ENCODE assay signal across 13 mouse cellular contexts in genomic region chr14:28798290-28798689, GRCm38 (mm10).
DNase-seq lines count a peak whose midpoint lies in the region; ATAC-seq lines count a peak whose summit lies in the region.
"Had no signal": no experiment of that assay in that cellular context is flagged by ENCODE, and none has a peak within 500 bp of the region (broad histone marks: within the 10 kb centered on the region; RNA-seq: fewer than 3 reads in every experiment).

No protein-coding gene starts in this region.

- no peaks in the 10 kb centered on the region for H3K36me3 ChIP-seq in kidney, embryonic 15.5 days
- H3K36me3 ChIP-seq in embryonic facial prominence, embryonic 14.5 days (ENCODE audit: control insufficient read depth, insufficient read depth, low read length), result no peaks in the 10 kb centered on the region
- no peaks in the 10 kb centered on the region for H3K36me3 ChIP-seq in limb, embryonic 11.5 days (ENCODE audit: control insufficient read depth, insufficient read depth, low read length)
- no peaks in the 10 kb centered on the region for H3K36me3 ChIP-seq in neural tube, embryonic 13.5 days

- no peaks in the 10 kb centered on the region for H3K9me3 ChIP-seq in kidney, embryonic 15.5 days (replicated peaks)
- H3K9me3 ChIP-seq in embryonic facial prominence, embryonic 14.5 days (ENCODE audit: control insufficient read depth, low read length), result no peaks in the 10 kb centered on the region
- no peaks in the 10 kb centered on the region for H3K9me3 ChIP-seq in limb, embryonic 11.5 days (ENCODE audit: control insufficient read depth, low read length)
- no peaks in the 10 kb centered on the region for H3K9me3 ChIP-seq in neural tube, embryonic 13.5 days

- ATAC-seq in kidney, embryonic 15.5 days (replicated peaks; ENCODE audit: low FRiP score), result 0 out of 2 replicates have a peak, but pooled peaks have one; percentile 29
- ATAC-seq in embryonic facial prominence, embryonic 14.5 days (ENCODE audit: low read depth), result no peak
- peak; percentile 44 for ATAC-seq in limb, embryonic 11.5 days (ENCODE audit: insufficient number of reproducible peaks, low FRiP score, low TSS enrichment, low read depth)
- ATAC-seq in neural tube, embryonic 13.5 days (ENCODE audit: low read depth), result no peak

- DNase-seq in kidney, postnatal 14 days, result no peak
- peak; percentile 73 for DNase-seq in embryonic facial prominence, embryonic 14.5 days (ENCODE audit: low spot score)
- DNase-seq in limb, embryonic 11.5 days (ENCODE audit: low spot score), result peak; percentile 67
- DNase-seq in spleen, adult 12 weeks (ENCODE audit: low spot score), result no peak
- no peak for DNase-seq in cerebellum, adult 9-11 months
- DNase-seq in left cerebral cortex, adult 11 months (ENCODE audit: low spot score), result no peak
- DNase-seq: cerebellum, adult 8-10 months; heart, adult 18-20 months; lung, postnatal 4 days; right cerebral cortex, adult 18-20 months had no signal

- no peak overlapping the region for H3K27ac ChIP-seq in kidney, embryonic 15.5 days
- H3K27ac ChIP-seq in embryonic facial prominence, embryonic 14.5 days (replicated peaks; ENCODE audit: low read depth, low read length), result no peak overlapping the region
- H3K27ac ChIP-seq in limb, embryonic 11.5 days (replicated peaks; ENCODE audit: low read depth, low read length), result no peak overlapping the region
- no peak overlapping the region for H3K27ac ChIP-seq in neural tube, embryonic 13.5 days (replicated peaks)

- H3K4me2 ChIP-seq in kidney, embryonic 15.5 days, result peak overlapping the region; percentile 41
- peak overlapping the region; percentile 36 for H3K4me2 ChIP-seq in embryonic facial prominence, embryonic 14.5 days (ENCODE audit: low read depth, low read length)
- H3K4me2 ChIP-seq in limb, embryonic 11.5 days (ENCODE audit: low read depth, severe bottlenecking), result peak overlapping the region; percentile 32
- H3K4me2 ChIP-seq in neural tube, embryonic 13.5 days, result peak overlapping the region; percentile 14; the same call in 1 of the 2 replicates

- no peak overlapping the region for H3K9ac ChIP-seq in kidney, embryonic 15.5 days
- no peak overlapping the region for H3K9ac ChIP-seq in embryonic facial prominence, embryonic 14.5 days (ENCODE audit: low read depth, low read length)
- no peak overlapping the region for H3K9ac ChIP-seq in limb, embryonic 11.5 days (ENCODE audit: low read length)
- H3K9ac ChIP-seq in neural tube, embryonic 13.5 days, result no peak overlapping the region

- 1% methylated on average over 4 of the region's 4 CpGs for whole genome bisulfite sequencing in kidney, embryonic 15.5 days
- 0% methylated on average over 4 of the region's 4 CpGs for WGBS in embryonic facial prominence, embryonic 14.5 days
- WGBS in limb, embryonic 11.5 days, result 1% methylated on average over 4 of the region's 4 CpGs
- WGBS in neural tube, embryonic 13.5 days, result 3% methylated on average over 4 of the region's 4 CpGs

- no peaks in the 10 kb centered on the region for H3K27me3 ChIP-seq in kidney, embryonic 15.5 days
- H3K27me3 ChIP-seq in embryonic facial prominence, embryonic 14.5 days (replicated peaks; ENCODE audit: control insufficient read depth, insufficient read depth, low read length), result no peaks in the 10 kb centered on the region
- no peaks in the 10 kb centered on the region for H3K27me3 ChIP-seq in limb, embryonic 11.5 days (ENCODE audit: control insufficient read depth, insufficient read depth, low read length)
- H3K27me3 ChIP-seq in neural tube, embryonic 13.5 days, result peaks cover 4% of the 10 kb centered on the region; the same call in 1 of the 2 replicates
- H3K27me3 ChIP-seq: CH12.LX had no signal

- 0 out of 2 replicates have a peak overlapping the region, but pooled peaks have one; percentile 8 for H3K4me3 ChIP-seq in kidney, embryonic 15.5 days (replicated peaks)
- no peak overlapping the region; the same call in 1 of the 2 replicates for H3K4me3 ChIP-seq in embryonic facial prominence, embryonic 14.5 days (ENCODE audit: low read depth, low read length)
- H3K4me3 ChIP-seq in limb, embryonic 11.5 days (ENCODE audit: low read depth, low read length), result no peak overlapping the region
- no peak overlapping the region for H3K4me3 ChIP-seq in neural tube, embryonic 13.5 days

- H3K4me1 ChIP-seq in kidney, embryonic 15.5 days, result peaks cover 7% of the 10 kb centered on the region; the same call in 1 of the 2 replicates
- H3K4me1 ChIP-seq in embryonic facial prominence, embryonic 14.5 days (ENCODE audit: control insufficient read depth, insufficient read depth, low read length), result peaks cover 15% of the 10 kb centered on the region
- H3K4me1 ChIP-seq in limb, embryonic 11.5 days (ENCODE audit: control insufficient read depth, insufficient read depth, low read length), result peaks cover 2% of the 10 kb centered on the region; the same call in 1 of the 2 replicates
- no peaks in the 10 kb centered on the region for H3K4me1 ChIP-seq in neural tube, embryonic 13.5 days (replicated peaks)

Comparison
In these comparisons a context has a peak if more than half of its experiments do, and no peak if none do; other contexts are left out.
1. ATAC-seq: peak in kidney, embryonic 15.5 days (single experiment) and limb, embryonic 11.5 days (single experiment); none in embryonic facial prominence, embryonic 14.5 days (single experiment) and neural tube, embryonic 13.5 days (single experiment).
2. DNase-seq: peak in embryonic facial prominence, embryonic 14.5 days (single experiment) and limb, embryonic 11.5 days (single experiment); none in kidney, postnatal 14 days (single experiment), spleen, adult 12 weeks (single experiment), cerebellum, adult 9-11 months (single experiment) and left cerebral cortex, adult 11 months (single experiment).
3. Peak in every context shown above with its lines, with median percentiles within 50 percentile points of each other: H3K4me2 ChIP-seq.